Mouse (Mus musculus) bone marrow macrophage, adult 2 months (primary cell): Measurements from ENCODE around the gene Flt3l.

Source experiments
- CTCF ChIP-seq: IDR thresholded peaks from 2 replicates; pipeline ENCODE4 v1.5.1; 2012; ENCODE audit warnings: low read depth, mild to moderate bottlenecking, low read length, moderate library complexity
- POLR2A ChIP-seq: IDR thresholded peaks from 2 replicates; pipeline ENCODE4 v1.6.1; 2012; ENCODE audit warnings: mild to moderate bottlenecking, low read depth, low read length, borderline replicate concordance

DNA sequence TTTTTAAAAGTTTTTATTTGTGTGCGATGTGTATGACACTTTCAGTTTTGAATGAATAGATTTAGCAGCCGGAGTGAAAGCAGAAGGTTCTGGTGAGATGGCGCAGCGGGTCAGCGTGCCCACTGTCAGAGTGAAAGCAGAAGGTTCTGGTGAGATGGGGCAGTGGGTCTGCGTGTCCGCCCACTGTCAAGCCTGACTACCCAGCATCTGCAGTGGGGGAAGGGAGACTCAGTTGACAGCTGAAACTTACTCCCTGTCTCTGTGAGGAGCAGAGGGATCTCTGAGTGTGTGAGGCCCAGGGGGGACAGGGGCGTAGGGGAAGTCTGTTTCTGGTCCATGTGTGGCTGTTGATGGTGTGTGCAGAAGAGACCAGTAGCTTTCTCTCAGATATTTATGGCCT lies 18.7 kb downstream of the Flt3l start:
- TF ChIP-seq CTCF (no peak), POLR2A (no peak)
